Mouse (Mus musculus): ENCODE results near the gene Irgm1.

DNA sequence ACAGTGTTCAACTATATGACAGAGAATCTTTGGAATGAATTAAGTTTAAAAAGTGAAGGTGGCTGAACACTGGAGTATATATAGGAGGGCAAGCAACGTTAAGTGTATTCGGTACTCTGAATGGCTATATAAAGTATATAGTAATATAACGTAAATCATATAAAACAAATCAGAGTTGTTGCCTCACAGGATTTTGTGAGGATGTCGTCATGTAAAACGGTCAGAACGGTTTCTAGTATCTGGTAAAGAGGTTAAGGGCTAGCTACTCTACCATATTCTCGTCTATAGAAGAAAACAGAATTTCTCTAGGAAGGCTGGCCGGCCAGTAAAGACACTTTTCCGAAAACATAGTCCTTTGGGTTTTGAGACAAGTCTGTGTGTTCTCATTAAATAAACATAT lies 53.7 kb downstream of the Irgm1 start:
- TF ChIP-seq CTCF (IDR thresholded peaks at IDR 0.05; ENCODE audit: low read depth, low read length): no peak
- TF ChIP-seq POLR2A (IDR thresholded peaks at IDR 0.05; ENCODE audit: insufficient read depth, low read length): no peak

Data from ES-Bruce4 (cell line).